Comparison of ENCODE assay signal across 8 mouse cellular contexts in the genomic region with DNA sequence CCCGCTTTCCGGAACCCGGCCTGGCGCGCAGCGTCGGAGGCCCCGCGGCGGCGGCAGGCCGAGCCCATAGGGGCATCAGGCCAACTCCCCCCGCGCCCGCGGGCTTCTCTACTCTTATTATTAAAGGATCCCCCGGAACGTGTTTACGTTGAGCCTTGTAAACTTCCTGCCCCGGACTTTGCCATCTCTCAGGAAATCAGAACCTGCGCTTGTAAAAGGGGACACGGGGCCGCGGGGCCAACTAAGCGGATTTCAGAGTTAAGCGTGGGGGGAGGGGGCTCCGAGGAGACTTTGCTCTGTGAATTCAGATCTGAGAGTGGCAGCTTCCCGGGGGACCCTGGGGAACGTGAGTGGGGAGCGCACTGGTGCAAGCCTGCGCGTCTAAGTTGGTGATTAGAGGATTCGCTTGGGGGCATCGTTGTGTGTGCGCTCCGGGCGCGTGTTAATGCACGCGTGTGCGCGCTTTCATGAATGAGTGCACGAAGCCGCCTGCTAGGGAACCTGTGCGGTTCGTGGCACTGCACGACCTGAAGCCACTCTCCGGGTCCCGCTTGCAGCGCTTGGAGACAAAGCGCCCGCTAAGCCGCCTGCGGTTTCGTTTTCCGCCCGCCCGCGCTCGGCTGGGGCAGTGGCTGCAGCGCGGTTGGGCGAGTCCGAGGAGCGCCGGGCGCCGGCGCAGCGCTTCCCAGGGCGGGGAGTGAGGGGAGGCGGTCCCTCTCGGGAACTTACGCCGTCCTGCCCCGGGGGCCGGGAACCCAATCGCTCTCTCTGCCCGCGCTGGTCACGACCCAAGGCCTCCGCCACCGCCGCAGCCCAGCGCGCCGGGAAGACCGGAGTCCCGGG. TPM values are rescaled to one million over a fixed set of nuclear protein-coding genes. Genes with fewer than 3 reads are reported as not detected.
DNase-seq lines count a peak whose midpoint lies in the region; ATAC-seq and TF ChIP-seq lines count a peak whose summit lies in the region.

No protein-coding gene starts in this region.

- intact Hi-C loops in gastrocnemius, postnatal 36 days (cut with DNase I), result no loop called here

- under 1% methylated on average over 89 of the region's 89 CpGs for WGBS in intestine, embryonic 15.5 days

- DNase-seq in MN1 (ENCODE audit: low spot score), result peak; percentile 88
- DNase-seq in brain, embryonic 14.5 days (ENCODE audit: low read depth), result peak; percentile 53
- peak; percentile 53 to 59 for DNase-seq in gastrocnemius, postnatal 36 days
- peak; percentile 83 to 86 for DNase-seq in lung, adult 18-20 months
- peak; percentile 73 for DNase-seq in retina, embryonic 14.5 days (ENCODE audit: low spot score)
- DNase-seq in layer of hippocampus, postnatal 14 days (ENCODE audit: low spot score in 2 of 2), result no peak
- DNase-seq in cerebellum, postnatal 36 days, result no peak

- no peak for TF ChIP-seq CTCF in brain, embryonic 14.5 days (IDR thresholded peaks at IDR 0.05; ENCODE audit: borderline replicate concordance, extremely low read depth, insufficient read depth, insufficient read length)

- ATAC-seq in intestine, embryonic 15.5 days, result peak; percentile 79

- H3K4me2 ChIP-seq in intestine, embryonic 15.5 days (replicated peaks), result peak overlapping the region; percentile 87

- 0 out of 2 replicates have a peak, but pooled peaks cover 2% of the 10 kb centered on the region for H3K4me1 ChIP-seq in intestine, embryonic 15.5 days (replicated peaks)

- no peak for TF ChIP-seq POLR2A in brain, embryonic 14.5 days (IDR thresholded peaks at IDR 0.05; ENCODE audit: borderline replicate concordance, extremely low read depth, insufficient read depth, insufficient read length, poor library complexity, severe bottlenecking)

- peak overlapping the region; percentile 68 for H3K4me3 ChIP-seq in intestine, embryonic 15.5 days (replicated peaks)

- H3K9ac ChIP-seq in intestine, embryonic 15.5 days, result peak overlapping the region; percentile 76

- H3K9me3 ChIP-seq in intestine, embryonic 15.5 days, result no peaks in the 10 kb centered on the region

- no peaks in the 10 kb centered on the region for H3K36me3 ChIP-seq in intestine, embryonic 15.5 days

- H3K27me3 ChIP-seq in intestine, embryonic 15.5 days (replicated peaks), result peaks cover 82% of the 10 kb centered on the region

- peak overlapping the region; percentile 98 for H3K27ac ChIP-seq in intestine, embryonic 15.5 days

RNA-seq across cellular contexts. Expression of gene Foxf1, which starts 0.9 kb away (rescaled TPM):
- polyA plus RNA-seq in brain, embryonic 14.5 days (2012; rRNA removed), result 1.2 and 1.3 TPM in 2 replicates
- not detected for total RNA-seq in gastrocnemius, postnatal 36 days (2021)
- polyA plus RNA-seq in intestine, embryonic 15.5 days (2015; fragmentation: Nextera tagmentation; extraction: Ambion mirVana), result 105 and 126 TPM in 2 replicates
- total RNA-seq in layer of hippocampus, postnatal 14 days (2021), result 1 to 10 TPM in 1 of 2 experiments, under 1 TPM in 1; 0.92 to 1.5 TPM

RNA-seq across cellular contexts. Expression of gene Mthfsd, which starts 24.9 kb away (rescaled TPM):
- 81.0 and 120 TPM in 2 replicates for polyA plus RNA-seq in brain, embryonic 14.5 days (2012; rRNA removed)
- 10 to 100 TPM; 11.1 to 13.9 TPM for total RNA-seq in gastrocnemius, postnatal 36 days (2021)
- polyA plus RNA-seq in intestine, embryonic 15.5 days (2015; fragmentation: Nextera tagmentation; extraction: Ambion mirVana), result 50.6 and 52.3 TPM in 2 replicates
- 10 to 100 TPM; 35.6 to 35.9 TPM for total RNA-seq in layer of hippocampus, postnatal 14 days (2021)

RNA-seq across cellular contexts. Expression of gene Foxc2, which starts 32.7 kb away (rescaled TPM):
- 1.4 and 3.5 TPM in 2 replicates for polyA plus RNA-seq in brain, embryonic 14.5 days (2012; rRNA removed)
- total RNA-seq in gastrocnemius, postnatal 36 days (2021), result under 1 TPM; 0.18 to 0.27 TPM
- polyA plus RNA-seq in intestine, embryonic 15.5 days (2015; fragmentation: Nextera tagmentation; extraction: Ambion mirVana), result 0.69 and 0.80 TPM in 2 replicates
- total RNA-seq in layer of hippocampus, postnatal 14 days (2021), result 1 to 10 TPM in 1 of 2 experiments, under 1 TPM in 1; 0.95 to 1.6 TPM

RNA-seq across cellular contexts. Expression of gene Foxl1, which starts 44.4 kb away (rescaled TPM):
- 0.20 and 0.37 TPM in 2 replicates for polyA plus RNA-seq in brain, embryonic 14.5 days (2012; rRNA removed)
- total RNA-seq in gastrocnemius, postnatal 36 days (2021), result not detected
- polyA plus RNA-seq in intestine, embryonic 15.5 days (2015; fragmentation: Nextera tagmentation; extraction: Ambion mirVana), result 9.0 and 9.3 TPM in 2 replicates
- total RNA-seq in layer of hippocampus, postnatal 14 days (2021), result not detected

Comparison
In these comparisons a context has a peak if more than half of its experiments do, and no peak if none do; other contexts are left out.
1. DNase-seq: peak in MN1 (single experiment), brain, embryonic 14.5 days (single experiment), gastrocnemius, postnatal 36 days (2 of 2), lung, adult 18-20 months (2 of 2) and retina, embryonic 14.5 days (single experiment); none in layer of hippocampus, postnatal 14 days (0 of 2) and cerebellum, postnatal 36 days (0 of 2).